Mouse (Mus musculus) layer of hippocampus, adult 8-10 months (tissue): ENCODE results near the gene Thap2. TPM values are rescaled to one million over a fixed set of nuclear protein-coding genes. Genes with fewer than 3 reads are reported as not detected.

Source experiments
- DNase-seq, 2 experiments: peaks; one replicate each; pipeline ENCODE4 v3.0.0; 2022; ENCODE audit warnings: low spot score in 2 of 2
- total RNA-seq, 4 experiments: library from RNA; stranded (reverse); gene quantifications; 2 replicates each; pipeline ENCODE4 v1.2.4; 2022

Gene Thap2
- total RNA-seq, 4 experiments from 2014 or later, result 13.0 to 18.3 (median 15.1) TPM

- DNase-seq, result no peak
Observed at GRCm38 (mm10) chr10:115355016-115355415, 29.2 kb downstream of the Thap2 start.

GRCm38 (mm10) chr10:115354553-115354952 lies 29.7 kb downstream of the Thap2 start:
- DNase-seq, result no peak

- no peak for DNase-seq
Observed at GRCm38 (mm10) chr10:115350810-115351397, 33.3 kb downstream of the Thap2 start.

- no peak for DNase-seq
Observed at GRCm38 (mm10) chr10:115349509-115349908, 34.7 kb downstream of the Thap2 start.

GRCm38 (mm10) chr10:115349029-115349428 lies 35.2 kb downstream of the Thap2 start:
- DNase-seq, result no peak

- DNase-seq, result no peak
Observed at GRCm38 (mm10) chr10:115348131-115348530, 36.1 kb downstream of the Thap2 start.

- no peak for DNase-seq
Observed at GRCm38 (mm10) chr10:115346444-115346843, 37.8 kb downstream of the Thap2 start.

- no peak for DNase-seq
Observed at GRCm38 (mm10) chr10:115342771-115343425, 41.3 kb downstream of the Thap2 start.

- no peak for DNase-seq
Observed at GRCm38 (mm10) chr10:115339820-115340328, 44.4 kb downstream of the Thap2 start.

GRCm38 (mm10) chr10:115336901-115337300 lies 47.3 kb downstream of the Thap2 start:
- no peak for DNase-seq

GRCm38 (mm10) chr10:115333528-115333927 lies 50.7 kb downstream of the Thap2 start:
- no peak for DNase-seq

- DNase-seq, result no peak
Observed at GRCm38 (mm10) chr10:115332997-115333396, 51.2 kb downstream of the Thap2 start.

GRCm38 (mm10) chr10:115332420-115332952 lies 51.8 kb downstream of the Thap2 start:
- no peak for DNase-seq

- no peak for DNase-seq
Observed at GRCm38 (mm10) chr10:115329010-115329530, 55.2 kb downstream of the Thap2 start.

- no peak for DNase-seq
Observed at GRCm38 (mm10) chr10:115328514-115328913, 55.7 kb downstream of the Thap2 start.

- DNase-seq, result peak; percentile 39 to 62
Observed at GRCm38 (mm10) chr10:115323295-115323694, 60.9 kb downstream of the Thap2 start.

- no peak for DNase-seq
Observed at GRCm38 (mm10) chr10:115321317-115322035, 62.8 kb downstream of the Thap2 start.

Other genes starting within 250 kb of the Thap2 start
- under 1 TPM; 0.69 to 0.85 (median 0.79) TPM for gene Tph2, start 199.4 kb downstream of the Thap2 start, total RNA-seq
- gene Tbc1d15, start 133.0 kb downstream of the Thap2 start, total RNA-seq, result 10 to 100 TPM; 60.7 to 67.5 (median 63.8) TPM
- 10 to 100 TPM; 55.2 to 58.6 (median 57.9) TPM for gene Rab21, start 68.8 kb downstream of the Thap2 start, total RNA-seq
- gene Tmem19, start 21.9 kb downstream of the Thap2 start, total RNA-seq, result 10 to 100 TPM; 35.6 to 46.8 (median 41.7) TPM
- gene Zfc3h1, start 516 bp upstream of the Thap2 start, total RNA-seq, result 10 to 100 TPM; 44.9 to 61.2 (median 52.3) TPM
- 1 to 10 TPM in 1 of 4 experiments, under 1 TPM in 2, not detected in 1; 0.38 to 1.3 (median 0.45) TPM for gene A930009A15Rik, start 185.5 kb upstream of the Thap2 start, total RNA-seq
- 1 to 10 TPM; 1.9 to 2.3 (median 1.9) TPM for gene Lgr5, start 203.3 kb upstream of the Thap2 start, total RNA-seq